Mouse (Mus musculus) R1 (cell line): ENCODE results near the gene Hs1bp3.

ENCODE experiments used
- DNase-seq: peaks from one replicate; pipeline ENCODE4 v3.0.0-alpha.2; 2018; ENCODE audit warnings: low read depth, low spot score

The Hs1bp3 gene

DNA sequence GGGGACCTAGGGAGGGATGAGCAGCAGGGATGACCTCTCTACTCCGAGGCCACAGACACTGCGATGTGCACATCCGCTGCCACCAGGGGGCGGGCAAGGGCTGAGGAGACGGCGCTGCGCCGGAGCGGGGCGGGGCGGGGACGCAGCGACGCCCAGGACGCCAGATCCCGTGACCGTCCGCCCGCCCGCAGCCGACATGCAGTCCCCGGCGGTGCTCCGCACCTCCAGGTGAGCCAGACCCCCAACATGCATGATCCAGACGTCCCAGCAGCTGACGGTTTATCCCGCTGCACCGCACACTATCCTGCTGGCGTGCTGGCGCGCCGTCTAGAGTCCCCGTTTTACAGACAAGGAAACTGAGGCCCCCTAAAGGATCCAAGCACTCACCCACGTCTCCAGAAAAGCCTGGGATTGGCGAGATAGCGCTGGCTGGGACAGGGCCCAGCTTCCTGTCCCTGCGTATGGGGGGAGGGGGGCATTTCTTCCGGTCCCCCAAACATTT, at the start of gene Hs1bp3:
Gene Hs1bp3 (plus strand): TSS at position 163 of the 502 bp plus-strand sequence.
- DNase-seq, result peak; percentile 84

GRCm38 (mm10) chr12:8266311-8266710, 46.9 kb upstream of the Hs1bp3 start:
- DNase-seq, result no peak

DNA sequence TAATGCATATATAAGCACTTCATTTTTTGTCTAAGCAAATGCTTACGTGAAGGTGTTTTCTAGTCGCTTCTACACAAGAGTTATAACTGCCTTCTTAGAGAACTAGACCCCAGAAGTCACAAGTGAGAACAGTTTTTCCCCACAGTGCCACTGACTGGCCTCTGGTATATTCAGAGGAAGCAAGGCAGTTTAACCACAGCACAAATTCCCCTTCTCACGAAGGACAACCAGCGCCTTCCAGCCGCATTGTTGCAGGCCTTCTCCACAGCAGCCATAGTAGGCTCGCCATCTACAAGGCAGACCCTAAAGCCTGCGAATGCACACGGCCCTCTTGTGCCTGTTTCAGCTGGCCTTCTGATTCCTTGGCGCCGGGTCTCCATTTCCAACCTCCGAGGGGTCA, 43.6 kb upstream of the Hs1bp3 start:
- DNase-seq, result no peak

GRCm38 (mm10) chr12:8271405-8271804, 41.8 kb upstream of the Hs1bp3 start:
- no peak for DNase-seq

- no peak for DNase-seq
Measured at GRCm38 (mm10) chr12:8273471-8274171, 39.6 kb upstream of the Hs1bp3 start.

GRCm38 (mm10) chr12:8275424-8275823, 37.8 kb upstream of the Hs1bp3 start:
- no peak for DNase-seq

GRCm38 (mm10) chr12:8281225-8282017, 31.8 kb upstream of the Hs1bp3 start:
- DNase-seq, result no peak

DNA sequence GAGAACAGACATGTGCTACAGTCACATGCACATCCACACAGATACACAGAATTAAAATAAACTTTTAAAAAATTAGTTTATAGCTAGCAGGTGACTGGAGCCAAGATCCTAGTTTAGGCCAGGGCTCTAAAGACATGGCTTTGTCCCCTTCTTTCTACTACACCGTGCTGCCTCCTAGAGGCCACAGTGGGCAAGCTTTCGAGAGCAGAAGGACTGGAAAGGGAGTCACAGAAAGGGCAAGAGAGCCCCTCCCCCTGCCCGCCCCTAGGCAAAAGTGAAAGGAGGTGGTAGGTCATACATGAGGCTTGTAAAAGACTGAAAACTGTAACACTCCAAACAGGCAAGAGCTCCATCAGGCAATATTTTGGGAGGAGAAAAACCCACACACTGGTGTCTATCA, 25.3 kb upstream of the Hs1bp3 start:
- DNase-seq, result peak; percentile 86

GRCm38 (mm10) chr12:8289099-8289498, 24.1 kb upstream of the Hs1bp3 start:
- peak; percentile 79 for DNase-seq

- DNase-seq, result no peak
Measured at GRCm38 (mm10) chr12:8289499-8289898, 23.7 kb upstream of the Hs1bp3 start.

DNA sequence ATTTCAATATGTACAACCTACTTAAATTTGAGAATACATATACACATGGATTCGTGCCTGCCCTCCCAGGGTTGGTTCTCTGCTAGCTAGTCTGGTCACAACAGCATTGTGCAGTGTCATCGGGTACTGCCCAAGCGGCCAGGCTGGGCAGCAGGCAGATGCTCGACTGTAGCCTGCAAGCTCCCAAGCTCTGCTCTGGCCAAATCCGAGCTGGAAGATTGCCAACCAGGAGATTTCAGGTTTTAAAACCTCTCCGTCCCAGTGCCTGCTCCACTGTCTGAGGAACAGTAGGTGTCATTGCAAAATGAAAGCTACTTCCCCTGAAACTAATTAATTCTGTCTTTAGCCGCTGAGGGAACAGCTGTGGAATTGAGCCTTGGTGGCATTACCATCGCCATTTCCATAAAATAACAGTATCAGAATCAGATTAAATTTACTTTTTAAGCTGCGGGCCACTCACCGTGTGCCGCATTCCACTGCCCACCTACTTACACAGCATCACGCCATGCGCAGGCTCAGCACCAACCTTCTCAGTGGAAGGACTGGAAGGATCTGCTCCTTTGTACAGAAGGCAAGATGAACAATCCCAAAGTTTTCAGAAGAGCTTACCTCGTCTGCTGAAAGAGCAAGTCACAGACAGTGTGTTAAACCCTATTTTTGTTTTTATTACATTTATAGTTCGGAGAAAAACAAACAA, 21.9 kb upstream of the Hs1bp3 start:
- no peak for DNase-seq

DNA sequence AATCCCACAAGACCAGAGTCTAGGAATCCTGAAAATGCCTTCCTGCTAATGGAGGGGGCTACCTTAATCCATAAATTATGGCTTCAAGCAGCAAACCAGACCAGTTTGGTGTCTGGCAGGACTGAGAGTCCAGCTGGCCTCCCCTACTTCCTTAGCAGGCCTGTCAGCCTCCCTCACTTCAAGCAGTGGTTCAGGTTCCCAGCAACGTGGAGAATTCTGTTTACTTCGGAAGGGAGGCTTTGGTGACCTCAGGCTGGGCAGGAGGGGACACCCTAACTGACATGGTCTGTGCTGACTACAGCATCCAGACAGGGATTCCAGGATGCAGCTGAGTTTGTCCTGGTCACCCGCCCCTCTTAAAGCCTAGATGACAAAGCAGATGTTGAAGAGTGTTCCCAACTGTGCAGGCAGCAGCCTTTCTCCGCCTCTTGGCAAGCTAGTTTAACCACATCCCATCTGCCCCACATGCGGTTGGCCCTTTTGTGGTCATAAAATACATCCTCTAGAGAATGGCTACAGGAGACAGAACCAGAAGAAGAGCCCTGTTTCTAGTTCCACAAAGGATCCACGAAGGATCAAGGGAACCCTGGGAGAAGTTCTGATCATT, 17.8 kb upstream of the Hs1bp3 start:
- no peak for DNase-seq

GRCm38 (mm10) chr12:8296154-8296553, 17.1 kb upstream of the Hs1bp3 start:
- no peak for DNase-seq

- DNase-seq, result peak; percentile 48
Measured at GRCm38 (mm10) chr12:8297586-8298214, 15.5 kb upstream of the Hs1bp3 start.

DNA sequence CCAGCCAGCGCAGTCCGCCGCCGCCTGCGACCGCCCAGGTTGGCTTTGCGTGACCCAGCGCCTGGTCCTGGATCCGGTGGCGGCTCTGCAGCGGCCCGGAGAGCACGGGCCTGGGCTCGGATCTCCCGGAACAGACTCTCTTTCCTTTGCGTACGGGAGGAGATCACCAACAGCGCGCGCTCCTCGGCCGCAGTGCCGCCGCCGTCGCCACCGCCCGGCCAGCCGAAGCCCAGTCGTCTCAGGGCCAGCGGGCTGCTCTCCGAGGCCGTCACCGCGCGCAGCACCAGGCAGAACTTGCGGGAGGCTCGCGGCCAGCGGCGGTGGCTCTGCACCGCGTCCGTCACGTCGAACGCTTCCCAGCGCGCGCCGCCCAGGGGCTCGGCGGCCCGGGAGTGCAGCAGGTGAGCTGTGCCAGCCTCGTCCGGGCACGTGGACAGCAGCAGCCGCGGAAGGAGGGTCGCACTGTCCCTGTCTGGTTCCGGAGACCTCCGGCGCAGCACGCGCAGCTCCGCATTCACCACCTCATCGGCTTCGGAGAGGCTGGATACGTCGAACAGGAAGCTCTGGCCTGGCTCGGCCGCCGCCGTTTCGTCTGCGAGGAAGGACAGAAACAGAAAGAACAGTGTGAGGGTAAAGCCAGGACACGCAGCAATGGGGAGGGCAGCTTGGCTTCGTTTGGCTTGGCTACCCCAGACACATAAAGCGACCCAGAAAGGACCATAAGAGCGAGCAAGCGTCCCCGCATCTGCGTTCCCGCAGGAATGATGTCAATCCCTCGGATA, 14.7 kb upstream of the Hs1bp3 start:
- peak; percentile 50 for DNase-seq

GRCm38 (mm10) chr12:8299143-8300110, 13.8 kb upstream of the Hs1bp3 start:
- no peak for DNase-seq

DNA sequence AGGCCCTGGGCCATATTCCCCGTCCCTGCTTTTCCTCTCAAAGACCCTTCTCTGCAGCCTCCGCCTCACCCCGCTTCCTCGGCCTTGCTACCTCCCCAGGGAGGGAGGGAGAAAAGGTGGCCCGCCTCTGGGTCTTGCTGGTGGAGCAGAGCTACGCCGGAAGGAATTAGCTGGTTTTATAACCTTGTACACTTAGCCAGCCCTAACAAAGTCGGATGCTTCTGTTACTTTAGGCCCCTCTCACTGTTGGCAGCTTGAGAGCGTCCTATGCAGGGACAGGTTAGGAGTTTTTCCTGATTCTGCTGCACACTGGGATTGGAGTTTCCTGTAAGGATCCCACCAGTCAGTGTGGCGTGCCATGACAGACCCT, 13.1 kb upstream of the Hs1bp3 start:
- no peak for DNase-seq

GRCm38 (mm10) chr12:8300521-8300920, 12.7 kb upstream of the Hs1bp3 start:
- no peak for DNase-seq

- no peak for DNase-seq
Measured at GRCm38 (mm10) chr12:8301011-8301814, 12.0 kb upstream of the Hs1bp3 start.
